Mouse (Mus musculus) CD4-positive, CD25-positive, alpha-beta regulatory T cell, adult 2 months (primary cell): Measurements from ENCODE around the gene Ksr2.
"Not testable (repeated sequence)": the region's sequence is repeated elsewhere in the genome, so short reads cannot be mapped to it uniquely, and the experiment has no call there.

Experiments used
- DNase-seq: peaks from one replicate; pipeline ENCODE4 v3.0.0-alpha.2; 2012; ENCODE audit warnings: low read depth, low spot score

The Ksr2 gene

GRCm38 (mm10) chr5:117413507-117414501 lies at the start of gene Ksr2:
Gene Ksr2 (plus strand): TSS chr5:117414000.
- DNase-seq: peak; percentile 68

- DNase-seq: no peak
Observed at GRCm38 (mm10) chr5:117364821-117365220, 49.0 kb upstream of the Ksr2 start.

- DNase-seq: no peak
Observed at GRCm38 (mm10) chr5:117365904-117366561, 47.8 kb upstream of the Ksr2 start.

DNA sequence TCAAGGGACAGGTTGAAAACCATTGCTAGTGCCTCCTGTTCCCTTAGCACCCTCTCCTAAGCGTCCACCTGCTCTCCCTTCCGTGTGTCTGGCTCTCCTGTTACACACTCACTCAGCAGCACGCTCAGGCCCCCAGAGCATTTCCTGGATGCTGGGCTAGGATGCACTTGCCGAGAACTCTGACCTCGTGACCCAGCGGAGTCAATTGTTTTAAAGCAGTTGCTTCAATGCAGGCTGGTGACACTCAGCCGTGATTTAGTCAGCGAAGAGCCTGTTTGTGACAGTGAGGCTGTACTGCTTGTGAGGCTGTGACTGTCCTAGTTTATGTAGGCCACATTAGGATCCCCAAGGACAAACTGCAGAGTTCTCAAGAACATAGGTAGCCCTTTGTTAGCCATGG lies 46.6 kb upstream of the Ksr2 start:
- no peak for DNase-seq

- no peak for DNase-seq
Observed at GRCm38 (mm10) chr5:117370592-117370991, 43.2 kb upstream of the Ksr2 start.

DNA sequence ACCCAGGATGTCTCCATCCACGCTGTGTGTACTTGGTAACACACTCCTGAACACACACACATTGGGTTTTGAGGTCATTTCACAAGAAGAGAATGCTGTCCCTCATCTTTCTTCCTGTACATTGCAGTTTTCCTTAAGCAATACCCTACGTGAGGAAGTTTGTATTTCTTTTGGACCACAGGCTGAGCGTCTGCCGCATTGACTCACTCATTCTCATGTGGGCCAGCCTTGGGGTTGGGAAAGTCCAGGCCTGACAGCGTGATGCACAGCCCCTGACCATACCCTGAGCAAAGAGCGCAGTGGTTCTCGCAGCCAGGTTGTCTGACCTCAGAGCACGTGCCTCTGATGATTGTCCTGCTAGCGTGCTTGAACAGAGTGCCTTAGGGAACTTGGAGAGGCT lies 40.4 kb upstream of the Ksr2 start:
- no peak for DNase-seq

GRCm38 (mm10) chr5:117374372-117375049 lies 39.3 kb upstream of the Ksr2 start:
- DNase-seq: no peak

GRCm38 (mm10) chr5:117376331-117376761 lies 37.5 kb upstream of the Ksr2 start:
- DNase-seq: no peak

DNA sequence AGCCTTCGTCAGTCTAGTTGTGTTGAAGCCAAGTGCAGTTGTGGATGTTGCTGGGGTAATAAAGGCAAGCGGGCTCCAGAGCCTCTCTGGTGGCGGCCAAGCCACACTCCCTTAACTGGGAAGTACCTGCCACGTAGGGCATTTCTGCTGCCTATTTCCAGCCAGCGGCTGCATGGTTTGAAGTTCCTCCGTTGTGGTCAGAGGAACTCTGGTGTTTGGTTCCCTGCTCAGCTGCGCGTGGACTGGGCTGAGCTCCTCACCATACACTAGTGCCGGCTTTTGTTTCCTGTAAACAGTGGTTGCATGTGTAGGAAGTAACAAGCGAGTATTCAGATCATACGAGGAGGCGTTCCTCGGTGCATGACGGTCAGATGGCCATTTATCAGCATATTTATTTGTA lies 36.1 kb upstream of the Ksr2 start:
- not testable (repeated sequence) for DNase-seq

- no peak for DNase-seq
Observed at GRCm38 (mm10) chr5:117380199-117380598, 33.6 kb upstream of the Ksr2 start.

- DNase-seq: no peak
Observed at GRCm38 (mm10) chr5:117381785-117382184, 32.0 kb upstream of the Ksr2 start.

- DNase-seq: no peak
Observed at GRCm38 (mm10) chr5:117383198-117383597, 30.6 kb upstream of the Ksr2 start.

GRCm38 (mm10) chr5:117388296-117388751 lies 25.5 kb upstream of the Ksr2 start:
- DNase-seq: peak; percentile 80

DNA sequence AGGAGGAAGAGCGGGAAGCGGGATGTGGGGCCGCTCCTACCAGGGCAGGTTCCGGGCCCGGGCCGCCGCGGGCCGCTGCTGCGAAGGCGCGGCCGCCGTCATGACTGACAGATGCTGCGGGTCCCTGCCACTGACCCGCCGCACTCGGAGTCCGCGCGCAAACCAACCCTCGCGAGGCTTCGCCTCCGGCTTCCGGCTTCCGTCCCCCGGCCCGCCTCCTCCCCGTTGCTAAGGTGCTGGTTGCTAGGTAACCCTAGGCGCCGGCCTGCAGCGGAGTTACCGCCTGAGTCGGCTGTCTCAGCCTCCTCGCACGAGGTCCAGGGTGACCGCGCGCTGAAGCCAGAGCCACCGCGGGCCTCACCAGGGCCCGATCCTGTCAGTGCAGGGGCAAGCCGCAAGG lies 24.9 kb upstream of the Ksr2 start, which contains the start of gene Rfc5:
Gene Rfc5, minus strand, starts transcription at position 171 of the 400 bp plus-strand sequence.
- peak; percentile 96 for DNase-seq

GRCm38 (mm10) chr5:117390895-117391294 lies 22.9 kb upstream of the Ksr2 start:
- DNase-seq: no peak

DNA sequence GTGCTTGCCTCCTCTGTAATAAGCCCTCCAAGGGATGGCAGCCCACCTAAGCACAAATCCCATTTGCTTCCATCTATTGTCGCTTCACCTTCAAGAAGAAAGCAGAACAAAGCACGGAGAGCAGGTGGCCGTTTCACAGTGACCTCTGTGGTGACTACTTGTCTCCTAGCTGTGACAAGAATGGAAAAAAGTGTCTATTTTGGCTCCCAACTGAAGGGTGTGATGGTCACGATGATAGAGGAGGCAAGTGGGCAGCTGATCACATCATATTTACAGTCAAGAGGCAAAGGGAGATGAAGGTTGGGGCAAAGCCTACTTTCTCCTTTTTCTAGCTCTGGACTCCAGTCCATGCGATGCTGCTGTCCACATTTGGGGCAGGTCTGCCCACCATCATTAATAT lies 18.0 kb upstream of the Ksr2 start:
- no peak for DNase-seq

- DNase-seq: no peak
Observed at GRCm38 (mm10) chr5:117396596-117397014, 17.2 kb upstream of the Ksr2 start.

DNA sequence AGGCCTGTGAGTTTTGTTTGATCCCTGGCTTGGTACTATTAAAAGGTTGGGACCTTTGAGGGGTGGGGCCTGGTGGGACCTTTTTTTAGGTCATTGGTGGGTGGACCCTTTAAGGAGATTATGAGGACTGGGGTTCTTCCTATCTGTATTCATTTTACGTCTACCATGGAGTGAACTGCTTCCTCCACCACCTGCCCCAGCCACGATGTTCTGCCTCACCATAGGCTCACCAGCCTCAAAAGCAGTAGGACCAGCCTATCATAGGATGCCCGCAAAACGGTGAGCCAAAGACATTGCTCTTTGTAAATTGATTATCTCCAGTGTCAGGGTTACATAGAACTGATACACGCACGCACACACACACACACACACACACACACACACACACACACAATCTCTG lies 16.4 kb upstream of the Ksr2 start:
- DNase-seq: no peak

GRCm38 (mm10) chr5:117398007-117398550 lies 15.7 kb upstream of the Ksr2 start:
- no peak for DNase-seq

DNA sequence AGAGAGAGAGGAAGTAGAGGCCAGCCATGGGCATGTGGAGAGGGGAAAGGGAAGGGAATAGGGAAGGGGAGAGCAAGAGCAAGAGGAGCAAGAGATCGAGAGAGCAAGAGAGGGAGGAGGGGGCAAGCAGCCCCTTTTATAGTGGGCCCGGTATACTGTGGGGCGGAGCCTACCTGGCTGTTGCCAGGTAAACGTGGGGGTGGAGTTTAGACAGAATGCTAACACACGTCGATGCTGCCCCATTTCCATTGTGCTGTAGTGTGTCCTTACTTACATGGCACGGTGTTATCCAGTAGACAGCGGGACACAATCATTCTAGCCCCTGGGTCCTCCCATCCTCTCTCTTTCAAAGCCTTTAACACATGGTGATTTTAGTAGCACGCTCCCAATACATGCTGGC lies 14.5 kb upstream of the Ksr2 start:
- DNase-seq: no peak

DNA sequence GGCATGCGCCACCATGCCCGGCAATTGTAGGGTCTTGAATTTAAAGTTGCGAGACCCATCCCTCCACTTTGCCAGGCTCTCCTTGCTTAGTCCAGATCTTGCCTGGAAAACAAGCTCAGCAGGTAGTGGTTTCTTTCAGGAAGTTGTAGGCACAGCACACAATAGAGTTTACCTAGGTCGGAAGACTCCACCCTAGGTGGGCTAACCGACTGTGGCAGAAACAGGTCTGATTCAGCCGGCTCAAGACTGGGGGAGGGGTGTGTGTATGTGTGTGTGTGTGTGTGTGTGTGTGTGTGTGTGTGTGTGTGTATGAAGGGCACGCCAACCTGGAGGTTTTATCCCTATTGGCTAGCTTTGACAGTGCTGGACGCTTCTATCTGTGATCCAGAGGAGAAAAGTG lies 10.2 kb upstream of the Ksr2 start:
- no peak for DNase-seq

DNA sequence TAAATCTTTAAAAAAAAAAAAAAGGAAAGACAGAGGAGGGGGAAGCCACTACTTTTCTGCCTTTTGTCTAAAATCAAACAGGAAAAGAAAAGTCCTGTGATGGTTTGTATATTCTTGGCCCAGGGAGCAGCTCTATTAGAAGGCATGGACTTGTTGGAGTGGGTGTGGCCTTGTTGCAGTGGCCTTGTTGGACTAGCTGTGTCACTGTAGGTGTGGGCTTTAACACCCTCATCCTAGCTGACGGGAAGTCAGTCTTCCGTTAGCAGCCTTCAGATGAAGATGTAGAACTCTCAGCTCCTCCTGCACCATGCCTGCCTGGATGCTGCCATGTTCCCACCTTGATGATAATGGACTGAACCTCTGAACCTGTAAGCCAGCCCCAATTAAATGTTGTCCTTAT lies 9.1 kb upstream of the Ksr2 start:
- not testable (repeated sequence) for DNase-seq
